Mouse (Mus musculus): ENCODE data around the gene Stat5a. TPM values are rescaled to one million over a fixed set of nuclear protein-coding genes. Genes with fewer than 3 reads are reported as not detected.

Gene Stat5a
- polyA plus RNA-seq, 1 experiment from 2014 or later = 1.4 TPM

GRCm38 (mm10) chr11:100914415-100914814, 55.3 kb downstream of the Stat5a start:
- H3K27ac ChIP-seq (ENCODE audit: low read depth, low read length) = no peak overlapping the region
- H3K4me1 ChIP-seq (ENCODE audit: control insufficient read depth, insufficient read depth, low read length) = no peaks in the 10 kb centered on the region
- no peak for ATAC-seq (ENCODE audit: low FRiP score)
- no peak overlapping the region for H3K4me2 ChIP-seq
- H3K27me3 ChIP-seq (ENCODE audit: control insufficient read depth, insufficient read depth, low read length) = no peaks in the 10 kb centered on the region
- H3K36me3 ChIP-seq (ENCODE audit: control insufficient read depth, insufficient read depth, low read length) = no peaks in the 10 kb centered on the region
- DNase-seq (ENCODE audit: low spot score, missing footprints) = peak; percentile 57
- no peaks in the 10 kb centered on the region for H3K9me3 ChIP-seq (ENCODE audit: control insufficient read depth, low read length)
- WGBS = 87% methylated on average over 5 of the region's 5 CpGs
- H3K9ac ChIP-seq (ENCODE audit: low read length) = no peak overlapping the region
- H3K4me3 ChIP-seq (ENCODE audit: low read depth, low read length) = no peak overlapping the region

- no peak overlapping the region for H3K9ac ChIP-seq (ENCODE audit: low read length)
- H3K9me3 ChIP-seq (ENCODE audit: control insufficient read depth, low read length) = no peaks in the 10 kb centered on the region
- DNase-seq (ENCODE audit: low spot score, missing footprints) = peak; percentile 35
- no peaks in the 10 kb centered on the region for H3K36me3 ChIP-seq (ENCODE audit: control insufficient read depth, insufficient read depth, low read length)
- no peaks in the 10 kb centered on the region for H3K27me3 ChIP-seq (ENCODE audit: control insufficient read depth, insufficient read depth, low read length)
- 92% methylated on average over 3 of the region's 3 CpGs for WGBS
- no peak for ATAC-seq (ENCODE audit: low FRiP score)
- no peaks in the 10 kb centered on the region for H3K4me1 ChIP-seq (ENCODE audit: control insufficient read depth, insufficient read depth, low read length)
- no peak overlapping the region for H3K4me3 ChIP-seq (ENCODE audit: low read depth, low read length)
- H3K27ac ChIP-seq (ENCODE audit: low read depth, low read length) = no peak overlapping the region
- no peak overlapping the region for H3K4me2 ChIP-seq
These were observed 55.9 kb downstream of the Stat5a start for GRCm38 (mm10) chr11:100915063-100915462.

GRCm38 (mm10) chr11:100916432-100916971, 57.4 kb downstream of the Stat5a start:
- H3K4me3 ChIP-seq (ENCODE audit: low read depth, low read length) = no peak overlapping the region
- H3K4me1 ChIP-seq (ENCODE audit: control insufficient read depth, insufficient read depth, low read length) = no peaks in the 10 kb centered on the region
- 94% methylated on average over 4 of the region's 4 CpGs for WGBS
- H3K4me2 ChIP-seq = no peak overlapping the region
- DNase-seq (ENCODE audit: low spot score, missing footprints) (peak; percentile 14), ATAC-seq (ENCODE audit: low FRiP score) (no peak)
- no peaks in the 10 kb centered on the region for H3K27me3 ChIP-seq (ENCODE audit: control insufficient read depth, insufficient read depth, low read length)
- no peaks in the 10 kb centered on the region for H3K36me3 ChIP-seq (ENCODE audit: control insufficient read depth, insufficient read depth, low read length)
- no peak overlapping the region for H3K27ac ChIP-seq (ENCODE audit: low read depth, low read length)
- H3K9me3 ChIP-seq (ENCODE audit: control insufficient read depth, low read length) = no peaks in the 10 kb centered on the region
- H3K9ac ChIP-seq (ENCODE audit: low read length) = no peak overlapping the region

- no peaks in the 10 kb centered on the region for H3K9me3 ChIP-seq (ENCODE audit: control insufficient read depth, low read length)
- DNase-seq (ENCODE audit: low spot score, missing footprints) (peak; percentile 64), ATAC-seq (ENCODE audit: low FRiP score) (no peak)
- no peak overlapping the region for H3K9ac ChIP-seq (ENCODE audit: low read length)
- H3K4me1 ChIP-seq (ENCODE audit: control insufficient read depth, insufficient read depth, low read length) = no peaks in the 10 kb centered on the region
- WGBS = 91% methylated on average over 5 of the region's 5 CpGs
- H3K36me3 ChIP-seq (ENCODE audit: control insufficient read depth, insufficient read depth, low read length) = no peaks in the 10 kb centered on the region
- H3K4me2 ChIP-seq = no peak overlapping the region
- H3K27ac ChIP-seq (ENCODE audit: low read depth, low read length) = no peak overlapping the region
- H3K4me3 ChIP-seq (ENCODE audit: low read depth, low read length) = no peak overlapping the region
- H3K27me3 ChIP-seq (ENCODE audit: control insufficient read depth, insufficient read depth, low read length) = no peaks in the 10 kb centered on the region
These were observed 58.9 kb downstream of the Stat5a start for GRCm38 (mm10) chr11:100918007-100918406.

GRCm38 (mm10) chr11:100920887-100921624, 61.9 kb downstream of the Stat5a start:
- H3K9ac ChIP-seq (ENCODE audit: low read length) = no peak overlapping the region
- WGBS = 90% methylated on average over 4 of the region's 4 CpGs
- no peak overlapping the region for H3K4me2 ChIP-seq
- H3K4me3 ChIP-seq (ENCODE audit: low read depth, low read length) = no peak overlapping the region
- H3K36me3 ChIP-seq (ENCODE audit: control insufficient read depth, insufficient read depth, low read length) = no peaks in the 10 kb centered on the region
- no peaks in the 10 kb centered on the region for H3K4me1 ChIP-seq (ENCODE audit: control insufficient read depth, insufficient read depth, low read length)
- ATAC-seq (ENCODE audit: low FRiP score) = no peak
- H3K9me3 ChIP-seq (ENCODE audit: control insufficient read depth, low read length) = no peaks in the 10 kb centered on the region
- no peak for DNase-seq (ENCODE audit: low spot score, missing footprints)
- H3K27ac ChIP-seq (ENCODE audit: low read depth, low read length) = no peak overlapping the region
- no peaks in the 10 kb centered on the region for H3K27me3 ChIP-seq (ENCODE audit: control insufficient read depth, insufficient read depth, low read length)

GRCm38 (mm10) chr11:100924386-100924919, 65.3 kb downstream of the Stat5a start:
- WGBS = 90% methylated on average over 1 of the region's 1 CpGs

GRCm38 (mm10) chr11:100927386-100927785, 68.2 kb downstream of the Stat5a start:
- no peak overlapping the region for H3K9ac ChIP-seq (ENCODE audit: low read length)
- no peak overlapping the region for H3K4me2 ChIP-seq
- no peaks in the 10 kb centered on the region for H3K36me3 ChIP-seq (ENCODE audit: control insufficient read depth, insufficient read depth, low read length)
- ATAC-seq (ENCODE audit: low FRiP score) (no peak), DNase-seq (ENCODE audit: low spot score, missing footprints) (peak; percentile 26)
- H3K9me3 ChIP-seq (ENCODE audit: control insufficient read depth, low read length) = no peaks in the 10 kb centered on the region
- H3K27me3 ChIP-seq (ENCODE audit: control insufficient read depth, insufficient read depth, low read length) = no peaks in the 10 kb centered on the region
- no peak overlapping the region for H3K27ac ChIP-seq (ENCODE audit: low read depth, low read length)
- H3K4me3 ChIP-seq (ENCODE audit: low read depth, low read length) = no peak overlapping the region
- H3K4me1 ChIP-seq (ENCODE audit: control insufficient read depth, insufficient read depth, low read length) = no peaks in the 10 kb centered on the region
- WGBS = 88% methylated on average over 3 of the region's 3 CpGs

More at GRCm38 (mm10) chr11:100924386-100924919, 65.3 kb downstream of the Stat5a start:
- no peak for ATAC-seq (ENCODE audit: low FRiP score)
- H3K4me2 ChIP-seq = no peak overlapping the region
- no peak overlapping the region for H3K4me3 ChIP-seq (ENCODE audit: low read depth, low read length)
- H3K9me3 ChIP-seq (ENCODE audit: control insufficient read depth, low read length) = no peaks in the 10 kb centered on the region
- H3K36me3 ChIP-seq (ENCODE audit: control insufficient read depth, insufficient read depth, low read length) = no peaks in the 10 kb centered on the region
- peak; percentile 19 for DNase-seq (ENCODE audit: low spot score, missing footprints)
- H3K27ac ChIP-seq (ENCODE audit: low read depth, low read length) = no peak overlapping the region
- H3K9ac ChIP-seq (ENCODE audit: low read length) = no peak overlapping the region
- H3K4me1 ChIP-seq (ENCODE audit: control insufficient read depth, insufficient read depth, low read length) = no peaks in the 10 kb centered on the region
- no peaks in the 10 kb centered on the region for H3K27me3 ChIP-seq (ENCODE audit: control insufficient read depth, insufficient read depth, low read length)

GRCm38 (mm10) chr11:100930611-100931010, 71.5 kb downstream of the Stat5a start:
- no peak for ATAC-seq (ENCODE audit: low FRiP score)
- Histone ChIP-seq H3K9ac (ENCODE audit: low read length) (no peak overlapping the region), H3K27me3 (ENCODE audit: control insufficient read depth, insufficient read depth, low read length) (no peaks in the 10 kb centered on the region), H3K4me1 (ENCODE audit: control insufficient read depth, insufficient read depth, low read length) (no peaks in the 10 kb centered on the region), H3K9me3 (ENCODE audit: control insufficient read depth, low read length) (no peaks in the 10 kb centered on the region), H3K4me3 (ENCODE audit: low read depth, low read length) (no peak overlapping the region), H3K27ac (ENCODE audit: low read depth, low read length) (no peak overlapping the region), H3K36me3 (ENCODE audit: control insufficient read depth, insufficient read depth, low read length) (no peaks in the 10 kb centered on the region), H3K4me2 (no peak overlapping the region)
- 77% methylated on average over 7 of the region's 7 CpGs for WGBS
- peak; percentile 56 for DNase-seq (ENCODE audit: low spot score, missing footprints)

GRCm38 (mm10) chr11:100931254-100931921, 72.2 kb downstream of the Stat5a start:
- Histone ChIP-seq H3K4me3 (ENCODE audit: low read depth, low read length) (no peak overlapping the region), H3K4me1 (ENCODE audit: control insufficient read depth, insufficient read depth, low read length) (no peaks in the 10 kb centered on the region), H3K9me3 (ENCODE audit: control insufficient read depth, low read length) (no peaks in the 10 kb centered on the region), H3K36me3 (ENCODE audit: control insufficient read depth, insufficient read depth, low read length) (no peaks in the 10 kb centered on the region), H3K27ac (ENCODE audit: low read depth, low read length) (no peak overlapping the region), H3K27me3 (ENCODE audit: control insufficient read depth, insufficient read depth, low read length) (no peaks in the 10 kb centered on the region), H3K4me2 (no peak overlapping the region), H3K9ac (ENCODE audit: low read length) (no peak overlapping the region)
- ATAC-seq (ENCODE audit: low FRiP score) = no peak
- 77% methylated on average over 12 of the region's 12 CpGs for whole genome bisulfite sequencing
- DNase-seq (ENCODE audit: low spot score, missing footprints) = peak; percentile 69

All from midbrain, embryonic 11.5 days (tissue).